ENCODE assay signal across 18 mouse cellular contexts in the genomic region with DNA sequence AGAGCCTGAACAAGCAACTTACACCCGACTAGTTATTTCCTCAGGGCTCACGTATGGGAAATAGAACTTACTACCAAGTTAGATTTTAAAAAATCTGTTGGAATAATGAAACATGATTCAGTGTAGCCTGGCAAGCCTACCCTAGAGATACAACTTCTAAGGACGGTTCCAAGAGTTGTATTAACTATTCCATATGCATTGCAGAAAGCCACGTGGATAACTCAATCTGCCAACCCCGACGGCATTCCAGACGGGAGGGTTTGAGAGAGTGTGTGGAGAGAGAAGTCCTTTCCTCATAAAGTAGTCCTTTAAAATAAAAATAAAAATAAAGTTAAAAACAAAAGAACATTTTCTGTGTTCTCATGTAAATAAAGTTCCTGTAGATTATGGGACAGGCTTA.
"Had no signal": no experiment of that assay in that cellular context is flagged by ENCODE, and none has a peak within 500 bp of the region (broad histone marks: within the 10 kb centered on the region; RNA-seq: fewer than 3 reads in every experiment).

No protein-coding gene starts in this region.

- H3K4me3 ChIP-seq: intestine, embryonic 15.5 days; left cerebral cortex, adult 2 months; limb, embryonic 12.5 days; liver, embryonic 13.5 days; lung, embryonic 15.5 days; megakaryocyte, embryonic 14.5 days; stomach, embryonic 15.5 days had no signal

- H3K27me3 ChIP-seq: intestine, embryonic 15.5 days; limb, embryonic 12.5 days; liver, embryonic 13.5 days; lung, embryonic 15.5 days; megakaryocyte, embryonic 14.5 days; stomach, embryonic 15.5 days had no signal

- H3K4me2 ChIP-seq: intestine, embryonic 15.5 days; limb, embryonic 12.5 days; liver, embryonic 13.5 days; lung, embryonic 15.5 days; midbrain, embryonic 11.5 days; stomach, embryonic 15.5 days had no signal

- H3K9ac ChIP-seq: intestine, embryonic 15.5 days; limb, embryonic 12.5 days; liver, embryonic 13.5 days; liver, postnatal 0 days; lung, embryonic 15.5 days; stomach, embryonic 15.5 days had no signal

- H3K4me1 ChIP-seq: intestine, embryonic 15.5 days; liver, embryonic 13.5 days; megakaryocyte, embryonic 14.5 days; stomach, embryonic 15.5 days had no signal

- H3K27ac ChIP-seq: intestine, embryonic 15.5 days; kidney, postnatal 0 days; left cerebral cortex, adult 2 months; limb, embryonic 12.5 days; liver, embryonic 13.5 days; lung, embryonic 15.5 days; macrophage; stomach, embryonic 15.5 days had no signal

- ATAC-seq: intestine, embryonic 15.5 days; liver, postnatal 0 days; midbrain, embryonic 16.5 days had no signal

- H3K36me3 ChIP-seq: intestine, embryonic 15.5 days; limb, embryonic 12.5 days; liver, embryonic 13.5 days; lung, embryonic 15.5 days; stomach, embryonic 15.5 days had no signal

- DNase-seq: kidney, adult 18-20 months; liver; liver, embryonic 13.5 days; liver, postnatal 0 days; lung, postnatal 14 days; right cerebral cortex, postnatal 14 days; thymus, adult 2 months; thymus, postnatal 25 days had no signal

- H3K9me3 ChIP-seq: intestine, embryonic 15.5 days; limb, embryonic 12.5 days; liver, embryonic 13.5 days; lung, embryonic 15.5 days; megakaryocyte, embryonic 14.5 days; stomach, embryonic 15.5 days had no signal
